Mouse (Mus musculus): ENCODE measurements around the gene Olfr883. TPM values are rescaled to one million over a fixed set of nuclear protein-coding genes. Genes with fewer than 3 reads are reported as not detected.

The Olfr883 gene
- total RNA-seq (2014; fragmentation: Nextera tagmentation) (not detected in 2 replicates), total RNA-seq (2017) (not detected in 2 replicates)

- no peak for ATAC-seq (replicated peaks; ENCODE audit: poor library complexity, severe bottlenecking)
Observed at GRCm38 (mm10) chr9:38025508-38025907, at the start of gene Olfr883. Gene Olfr883 (plus strand): TSS chr9:38025808.

GRCm38 (mm10) chr9:37991525-37991924, 34.1 kb upstream of the Olfr883 start, which contains the start of gene Olfr881:
Gene Olfr881 (plus strand): TSS chr9:37991825.
- ATAC-seq (replicated peaks; ENCODE audit: poor library complexity, severe bottlenecking): no peak

- no peak for ATAC-seq (replicated peaks; ENCODE audit: poor library complexity, severe bottlenecking)
Observed at GRCm38 (mm10) chr9:37998581-37999204, 26.9 kb upstream of the Olfr883 start.

DNA sequence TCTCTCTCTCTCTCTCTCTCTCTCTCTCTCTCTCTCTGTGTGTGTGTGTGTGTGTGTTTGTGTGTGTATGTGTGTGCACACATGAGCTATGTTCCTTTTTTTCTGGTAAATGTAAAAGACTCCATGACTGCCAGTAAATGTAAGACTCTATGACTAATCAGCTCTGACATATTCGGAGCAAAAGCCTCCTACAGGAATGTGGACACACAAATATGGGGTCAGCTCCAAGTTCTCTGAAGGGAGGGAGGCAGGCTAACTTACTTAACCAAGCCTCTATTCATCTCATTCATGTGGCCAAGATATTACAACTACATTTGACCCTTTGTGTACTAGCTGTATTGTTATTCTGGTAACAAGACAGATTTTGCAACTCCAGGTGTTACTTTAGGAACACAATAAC, 25.6 kb upstream of the Olfr883 start:
- no peak for ATAC-seq (replicated peaks; ENCODE audit: poor library complexity, severe bottlenecking)

GRCm38 (mm10) chr9:38046255-38046654, 20.6 kb downstream of the Olfr883 start, which contains the start of gene Olfr884:
Gene Olfr884 (plus strand): TSS chr9:38046555.
- no peak for ATAC-seq (replicated peaks; ENCODE audit: poor library complexity, severe bottlenecking)

- no peak for ATAC-seq (replicated peaks; ENCODE audit: poor library complexity, severe bottlenecking)
Observed at GRCm38 (mm10) chr9:38061022-38061421, 35.4 kb downstream of the Olfr883 start, which contains the start of gene Olfr885. Gene Olfr885 (plus strand): TSS chr9:38061322.

Other genes with a start within 250 kb of the Olfr883 start
- gene Olfr876, start 222.8 kb upstream of the Olfr883 start, total RNA-seq (2014; fragmentation: Nextera tagmentation): not detected in 2 replicates
- gene Olfr876, start 222.8 kb upstream of the Olfr883 start, total RNA-seq (2017): not detected in 2 replicates
- not detected in 2 replicates for gene Olfr877, start 171.5 kb upstream of the Olfr883 start, total RNA-seq (2014; fragmentation: Nextera tagmentation)
- gene Olfr877, start 171.5 kb upstream of the Olfr883 start, total RNA-seq (2017): not detected in 2 replicates
- gene Olfr145, start 129.1 kb upstream of the Olfr883 start, total RNA-seq (2014; fragmentation: Nextera tagmentation): not detected in 2 replicates
- not detected in 2 replicates for gene Olfr145, start 129.1 kb upstream of the Olfr883 start, total RNA-seq (2017)
- not detected in 2 replicates for gene Olfr878, start 108.0 kb upstream of the Olfr883 start, total RNA-seq (2014; fragmentation: Nextera tagmentation)
- gene Olfr878, start 108.0 kb upstream of the Olfr883 start, total RNA-seq (2017): not detected in 2 replicates
- gene Olfr881, start 34.0 kb upstream of the Olfr883 start, total RNA-seq (2014; fragmentation: Nextera tagmentation): not detected in 2 replicates
- gene Olfr881, start 34.0 kb upstream of the Olfr883 start, total RNA-seq (2017): not detected in 2 replicates
- gene Olfr884, start 20.7 kb downstream of the Olfr883 start, total RNA-seq (2014; fragmentation: Nextera tagmentation): not detected in 2 replicates
- not detected in 2 replicates for gene Olfr884, start 20.7 kb downstream of the Olfr883 start, total RNA-seq (2017)
- not detected in 2 replicates for gene Olfr885, start 35.5 kb downstream of the Olfr883 start, total RNA-seq (2014; fragmentation: Nextera tagmentation)
- gene Olfr885, start 35.5 kb downstream of the Olfr883 start, total RNA-seq (2017): not detected in 2 replicates
- not detected in 2 replicates for gene Olfr887, start 58.3 kb downstream of the Olfr883 start, total RNA-seq (2014; fragmentation: Nextera tagmentation)
- not detected in 2 replicates for gene Olfr887, start 58.3 kb downstream of the Olfr883 start, total RNA-seq (2017)
- not detected in 2 replicates for gene Olfr888, start 82.3 kb downstream of the Olfr883 start, total RNA-seq (2014; fragmentation: Nextera tagmentation)
- not detected in 2 replicates for gene Olfr888, start 82.3 kb downstream of the Olfr883 start, total RNA-seq (2017)
- not detected in 2 replicates for gene Olfr889, start 89.4 kb downstream of the Olfr883 start, total RNA-seq (2014; fragmentation: Nextera tagmentation)
- not detected in 2 replicates for gene Olfr889, start 89.4 kb downstream of the Olfr883 start, total RNA-seq (2017)
- gene Olfr890, start 116.7 kb downstream of the Olfr883 start, total RNA-seq (2014; fragmentation: Nextera tagmentation): not detected in 2 replicates
- not detected in 2 replicates for gene Olfr890, start 116.7 kb downstream of the Olfr883 start, total RNA-seq (2017)
- not detected in 2 replicates for gene Olfr891, start 155.0 kb downstream of the Olfr883 start, total RNA-seq (2014; fragmentation: Nextera tagmentation)
- not detected in 2 replicates for gene Olfr891, start 155.0 kb downstream of the Olfr883 start, total RNA-seq (2017)
- gene Olfr893, start 182.6 kb downstream of the Olfr883 start, total RNA-seq (2014; fragmentation: Nextera tagmentation): not detected in 2 replicates
- not detected in 2 replicates for gene Olfr893, start 182.6 kb downstream of the Olfr883 start, total RNA-seq (2017)
- gene Olfr894, start 192.2 kb downstream of the Olfr883 start, total RNA-seq (2014; fragmentation: Nextera tagmentation): not detected in 2 replicates
- gene Olfr894, start 192.2 kb downstream of the Olfr883 start, total RNA-seq (2017): not detected in 2 replicates
- gene Olfr143, start 227.0 kb downstream of the Olfr883 start, total RNA-seq (2014; fragmentation: Nextera tagmentation): not detected in 2 replicates
- gene Olfr143, start 227.0 kb downstream of the Olfr883 start, total RNA-seq (2017): not detected in 2 replicates
- not detected in 2 replicates for gene Olfr895, start 242.0 kb downstream of the Olfr883 start, total RNA-seq (2014; fragmentation: Nextera tagmentation)
- gene Olfr895, start 242.0 kb downstream of the Olfr883 start, total RNA-seq (2017): not detected in 2 replicates